Mouse (Mus musculus): ENCODE measurements around the gene Lyrm7.
A peak's percentile ranks its signal among the peaks of the same experiment; 100 is the strongest.

- TF ChIP-seq CTCF (IDR thresholded peaks at IDR 0.05; ENCODE audit: low read depth, low read length) (peak; percentile 25), EP300 (IDR thresholded peaks at IDR 0.05; ENCODE audit: insufficient read depth, low read depth, low read length) (no peak), POLR2A (IDR thresholded peaks at IDR 0.05; ENCODE audit: insufficient read depth, low read length) (peak; percentile 70)
Observed at GRCm38 (mm10) chr11:54866119-54867048, 5.7 kb upstream of the Lyrm7 start, which contains the start of gene Hint1.
